Mouse (Mus musculus) midbrain, embryonic 10.5 days (tissue): ENCODE data around the gene Slc6a5. TPM values are rescaled to one million over a fixed set of nuclear protein-coding genes. Genes with fewer than 3 reads are reported as not detected.
A peak's percentile ranks its signal among the peaks of the same experiment; 100 is the strongest.
"Not testable (repeated sequence)": the region's sequence is repeated elsewhere in the genome, so short reads cannot be mapped to it uniquely, and the experiment has no call there.

Experiments used
- DNase-seq: peaks from one replicate; pipeline ENCODE4 v3.0.0-alpha.2; 2017; ENCODE audit warnings: low spot score
- H3K27ac ChIP-seq: fragments of 300-500 bp; sonication (generic); replicated peaks from 2 replicates; pipeline ENCODE4 v1.5.1; 2016; ENCODE audit warnings: mild to moderate bottlenecking
- H3K27me3 ChIP-seq: fragments of 300-500 bp; sonication (generic); 2 replicates; pipeline ENCODE4 v1.6.1; 2016; ENCODE audit warnings: low read depth, mild to moderate bottlenecking; ENCODE audit not compliant: poor library complexity, severe bottlenecking
- H3K36me3 ChIP-seq: fragments of 300-500 bp; sonication (generic); 2 replicates; pipeline ENCODE4 v1.6.1; 2016; ENCODE audit warnings: mild to moderate bottlenecking, moderate library complexity
- H3K4me1 ChIP-seq: fragments of 300-500 bp; sonication (generic); 2 replicates; pipeline ENCODE4 v1.6.1; 2016
- H3K4me3 ChIP-seq: fragments of 300-500 bp; sonication (generic); 2 replicates; pipeline ENCODE4 v1.5.1; 2016; ENCODE audit warnings: mild to moderate bottlenecking, moderate library complexity
- H3K9me3 ChIP-seq: fragments of 300-500 bp; sonication (generic); replicated peaks from 2 replicates; pipeline ENCODE4 v1.6.1; 2016; ENCODE audit warnings: mild to moderate bottlenecking
- WGBS: fragments of 180-500 bp; shearing (Covaris S2); methylation state at CpG from one replicate; pipeline ENCODE4 v1.1.7; 2016; 5-methylcytosine and 5-hydroxymethylcytosine counted together
- polyA plus RNA-seq: library from polyadenylated mRNA; unstranded; fragments of >200 nt; fragmentation: Nextera tagmentation; extraction: Ambion mirVana; gene quantifications from 2 replicates; pipeline ENCODE4 v1.2.1, GENCODE M21; 2016

Slc6a5 gene
- polyA plus RNA-seq, 1 experiment from 2014 or later = not detected

- Histone ChIP-seq H3K9me3 (peaks cover 6% of the 10 kb centered on the region; the same call in 1 of the 2 replicates), H3K27ac (no peak overlapping the region), H3K4me1 (peaks cover 18% of the 10 kb centered on the region), H3K36me3 (no peaks in the 10 kb centered on the region), H3K27me3 (peaks cover 91% of the 10 kb centered on the region), H3K4me3 (no peak overlapping the region)
- no peak for DNase-seq
- 85% methylated on average over 4 of the region's 4 CpGs for WGBS
Measured at GRCm38 (mm10) chr7:49920751-49921150, 10.8 kb downstream of the Slc6a5 start.

DNA sequence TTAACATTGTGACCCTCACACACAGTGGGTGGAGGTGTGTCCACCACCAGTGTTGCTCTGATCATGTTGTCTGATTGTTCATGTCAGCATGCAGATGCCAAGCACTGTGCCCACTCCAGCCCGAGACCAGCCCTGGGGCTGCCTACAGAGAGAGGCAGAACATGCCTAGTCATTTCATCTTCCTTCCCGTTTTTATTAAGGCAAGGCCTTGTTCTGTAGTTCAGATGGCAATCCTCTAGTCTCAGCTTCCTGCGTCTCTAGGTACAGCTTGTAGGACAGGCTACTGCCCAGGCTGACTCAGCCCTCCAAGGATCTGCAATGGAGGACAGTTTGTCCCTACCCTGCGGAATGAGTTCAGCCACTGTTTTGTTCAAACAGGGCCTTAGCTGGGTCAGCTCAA is 13.0 kb downstream of the Slc6a5 start:
- H3K4me3 ChIP-seq = no peak overlapping the region
- peaks cover 86% of the 10 kb centered on the region for H3K27me3 ChIP-seq
- H3K36me3 ChIP-seq = no peaks in the 10 kb centered on the region
- DNase-seq = peak; percentile 33
- H3K27ac ChIP-seq = peak overlapping the region; percentile 69
- WGBS = 46% methylated on average over 4 of the region's 4 CpGs
- peaks cover 6% of the 10 kb centered on the region; the same call in 1 of the 2 replicates for H3K9me3 ChIP-seq
- H3K4me1 ChIP-seq = peaks cover 8% of the 10 kb centered on the region

DNA sequence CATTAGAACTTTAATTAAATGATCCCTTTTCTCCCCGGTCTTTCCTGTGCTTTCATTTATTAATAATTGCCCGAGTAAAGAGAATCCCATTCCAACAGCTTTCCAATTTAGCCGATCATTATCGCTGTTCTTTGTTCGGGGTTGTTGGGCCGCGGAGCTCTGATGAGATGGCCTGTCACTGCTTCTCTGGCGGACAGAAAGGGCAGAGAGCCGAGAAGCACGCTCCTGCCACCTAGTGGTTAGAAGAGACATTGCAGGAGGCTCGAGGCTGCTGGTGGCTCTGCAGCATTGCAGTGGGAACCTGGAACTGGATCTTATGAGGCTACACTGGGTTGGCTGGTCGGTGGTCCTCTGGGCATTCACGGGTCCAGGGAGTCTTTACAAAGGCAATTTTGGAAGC is 13.4 kb downstream of the Slc6a5 start:
- peaks cover 6% of the 10 kb centered on the region; the same call in 1 of the 2 replicates for H3K9me3 ChIP-seq
- H3K4me3 ChIP-seq = no peak overlapping the region
- DNase-seq = peak; percentile 87
- H3K4me1 ChIP-seq = peaks cover 11% of the 10 kb centered on the region
- no peaks in the 10 kb centered on the region for H3K36me3 ChIP-seq
- WGBS = 1% methylated on average over 13 of the region's 13 CpGs
- H3K27ac ChIP-seq = peak overlapping the region; percentile 69
- peaks cover 86% of the 10 kb centered on the region for H3K27me3 ChIP-seq

GRCm38 (mm10) chr7:49928571-49928970 is 18.6 kb downstream of the Slc6a5 start:
- H3K4me1 ChIP-seq = peaks cover 20% of the 10 kb centered on the region
- H3K4me3 ChIP-seq = no peak overlapping the region
- H3K9me3 ChIP-seq = no peaks in the 10 kb centered on the region
- no peak for DNase-seq
- peaks cover 70% of the 10 kb centered on the region for H3K27me3 ChIP-seq
- H3K27ac ChIP-seq = no peak overlapping the region
- WGBS = 79% methylated on average over 3 of the region's 3 CpGs
- H3K36me3 ChIP-seq = no peaks in the 10 kb centered on the region

GRCm38 (mm10) chr7:49929999-49930398 is 20.1 kb downstream of the Slc6a5 start:
- H3K27me3 ChIP-seq = peaks cover 60% of the 10 kb centered on the region
- H3K4me3 ChIP-seq = no peak overlapping the region
- no peaks in the 10 kb centered on the region for H3K9me3 ChIP-seq
- peaks cover 20% of the 10 kb centered on the region for H3K4me1 ChIP-seq
- 47% methylated on average over 4 of the region's 4 CpGs for WGBS
- H3K27ac ChIP-seq = no peak overlapping the region
- DNase-seq = no peak
- H3K36me3 ChIP-seq = no peaks in the 10 kb centered on the region

- H3K27ac ChIP-seq, H3K9me3 ChIP-seq, DNase-seq, H3K4me3 ChIP-seq, H3K36me3 ChIP-seq: not testable (repeated sequence)
- H3K27me3 ChIP-seq = peaks cover 30% of the 10 kb centered on the region
- H3K4me1 ChIP-seq = peaks cover 15% of the 10 kb centered on the region
- 85% methylated on average over 14 of the region's 14 CpGs for WGBS
Measured at GRCm38 (mm10) chr7:49933386-49934115, 23.6 kb downstream of the Slc6a5 start.

- DNase-seq = no peak
- Histone ChIP-seq H3K27me3 (peaks cover 14% of the 10 kb centered on the region), H3K36me3 (no peaks in the 10 kb centered on the region), H3K4me3 (no peak overlapping the region), H3K4me1 (no peaks in the 10 kb centered on the region), H3K9me3 (no peaks in the 10 kb centered on the region), H3K27ac (no peak overlapping the region)
- WGBS = 87% methylated on average over 3 of the region's 3 CpGs
Measured at GRCm38 (mm10) chr7:49936821-49937220, 26.9 kb downstream of the Slc6a5 start.

DNA sequence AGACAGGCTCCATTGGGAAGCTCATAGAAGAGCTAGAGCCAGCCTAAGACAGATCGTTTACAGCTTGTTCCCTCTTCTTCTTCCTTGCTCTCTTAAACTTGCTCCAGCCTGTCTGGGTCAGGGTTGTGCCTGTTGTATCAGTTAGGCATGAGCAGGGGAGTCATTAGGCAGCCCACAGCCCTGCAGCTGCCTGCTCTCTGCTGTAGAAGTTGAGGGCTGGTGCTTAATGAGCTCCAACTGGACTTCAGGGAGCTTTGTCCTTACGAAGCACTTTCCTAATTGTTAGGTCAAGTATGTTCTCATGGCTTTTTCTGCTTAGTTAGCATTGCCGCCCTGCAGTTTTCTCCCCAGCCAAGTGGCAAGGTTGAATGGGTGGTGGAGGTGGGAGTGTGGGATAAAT is 32.1 kb downstream of the Slc6a5 start:
- Histone ChIP-seq H3K27ac (no peak overlapping the region), H3K4me1 (0 out of 2 replicates have a peak, but pooled peaks cover 4% of the 10 kb centered on the region), H3K27me3 (no peaks in the 10 kb centered on the region), H3K4me3 (no peak overlapping the region), H3K9me3 (no peaks in the 10 kb centered on the region), H3K36me3 (no peaks in the 10 kb centered on the region)
- DNase-seq = no peak
- WGBS = 77% methylated on average over 3 of the region's 3 CpGs

- 59% methylated on average over 5 of the region's 5 CpGs for WGBS
- no peak for DNase-seq
- Histone ChIP-seq H3K4me1 (0 out of 2 replicates have a peak, but pooled peaks cover 4% of the 10 kb centered on the region), H3K27ac (no peak overlapping the region), H3K4me3 (no peak overlapping the region), H3K9me3 (no peaks in the 10 kb centered on the region), H3K27me3 (no peaks in the 10 kb centered on the region), H3K36me3 (no peaks in the 10 kb centered on the region)
Measured at GRCm38 (mm10) chr7:49942490-49942889, 32.5 kb downstream of the Slc6a5 start.

- 89% methylated on average over 9 of the region's 9 CpGs for WGBS
- H3K4me1 ChIP-seq = 0 out of 2 replicates have a peak, but pooled peaks cover 4% of the 10 kb centered on the region
- no peaks in the 10 kb centered on the region for H3K9me3 ChIP-seq
- no peaks in the 10 kb centered on the region for H3K27me3 ChIP-seq
- no peak overlapping the region for H3K4me3 ChIP-seq
- H3K27ac ChIP-seq = no peak overlapping the region
- no peaks in the 10 kb centered on the region for H3K36me3 ChIP-seq
- no peak for DNase-seq
Measured at GRCm38 (mm10) chr7:49946691-49947090, 36.7 kb downstream of the Slc6a5 start.

DNA sequence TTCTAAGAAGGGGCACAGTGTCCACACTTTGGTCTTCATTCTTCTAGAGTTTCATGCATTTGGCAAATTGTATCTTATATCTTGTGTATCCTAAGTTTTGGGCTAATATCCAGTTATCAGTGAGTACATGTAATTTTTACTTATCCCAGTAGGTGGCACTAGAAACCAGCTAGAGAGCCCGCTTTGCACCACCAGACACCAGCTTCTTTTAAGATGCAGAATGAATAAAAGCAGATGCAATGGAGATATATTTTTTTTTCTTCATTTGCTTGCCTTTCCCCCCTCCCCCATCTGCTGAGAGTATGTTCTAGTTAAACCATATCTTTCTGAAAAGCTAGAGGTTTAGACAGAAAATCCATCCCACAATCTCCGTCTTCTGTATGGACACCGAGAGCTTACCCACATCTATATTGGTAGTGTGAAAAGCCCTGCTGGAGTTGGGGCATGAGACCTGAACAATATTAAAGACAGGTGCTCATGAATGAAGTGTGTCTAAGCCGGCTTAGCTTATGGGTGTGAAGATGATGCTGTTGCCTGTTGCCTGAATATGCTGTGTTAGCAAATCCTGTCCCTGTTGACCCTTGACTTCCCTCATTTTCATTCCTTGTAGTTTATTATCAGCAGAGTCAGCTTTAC is 43.7 kb downstream of the Slc6a5 start:
- 62% methylated on average over 4 of the region's 4 CpGs for WGBS
- no peak for DNase-seq
- H3K9me3 ChIP-seq = no peaks in the 10 kb centered on the region
- H3K4me1 ChIP-seq = no peaks in the 10 kb centered on the region
- no peaks in the 10 kb centered on the region for H3K27me3 ChIP-seq
- no peak overlapping the region for H3K4me3 ChIP-seq
- no peaks in the 10 kb centered on the region for H3K36me3 ChIP-seq
- H3K27ac ChIP-seq = no peak overlapping the region

DNA sequence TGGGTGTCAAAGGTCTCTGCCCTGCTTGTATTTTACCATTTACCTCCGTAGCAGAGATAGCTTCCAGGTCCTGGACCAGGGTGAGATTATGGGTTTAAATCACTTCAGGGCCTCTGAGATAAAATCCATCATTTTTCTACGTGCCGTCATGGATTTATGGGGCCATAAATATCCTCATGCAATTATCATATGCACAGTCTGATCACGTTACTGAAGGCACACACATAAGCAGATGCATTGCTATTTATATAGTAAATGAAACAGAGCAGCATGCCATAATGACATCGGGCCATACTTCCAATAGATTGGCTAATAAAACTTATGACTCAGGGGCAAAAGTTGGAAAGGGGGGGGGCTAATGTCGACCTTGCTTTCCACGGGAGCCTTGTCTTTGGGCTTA is 44.9 kb downstream of the Slc6a5 start:
- WGBS = 90% methylated on average over 7 of the region's 7 CpGs
- Histone ChIP-seq H3K4me1 (no peaks in the 10 kb centered on the region), H3K9me3 (no peaks in the 10 kb centered on the region), H3K27ac (no peak overlapping the region), H3K36me3 (no peaks in the 10 kb centered on the region), H3K27me3 (no peaks in the 10 kb centered on the region), H3K4me3 (no peak overlapping the region)
- no peak for DNase-seq

GRCm38 (mm10) chr7:49957142-49957541 is 47.2 kb downstream of the Slc6a5 start:
- H3K36me3 ChIP-seq = no peaks in the 10 kb centered on the region
- H3K4me3 ChIP-seq = no peak overlapping the region
- H3K27me3 ChIP-seq = no peaks in the 10 kb centered on the region
- 90% methylated on average over 3 of the region's 3 CpGs for WGBS
- no peaks in the 10 kb centered on the region for H3K4me1 ChIP-seq
- no peak overlapping the region for H3K27ac ChIP-seq
- no peak for DNase-seq
- H3K9me3 ChIP-seq = no peaks in the 10 kb centered on the region
